Mouse (Mus musculus) kidney, adult 2 months (tissue): ENCODE results near the gene Tmem251.

Source experiments
- CTCF ChIP-seq: fragments of 200-500 bp; conservative IDR thresholded peaks from 2 replicates; pipeline ENCODE4 v1.5.1; 2011; ENCODE audit warnings: low read depth, mild to moderate bottlenecking, control low read depth, low read length, moderate library complexity, mixed read lengths; ENCODE audit not compliant: insufficient read depth, insufficient read length
- POLR2A ChIP-seq: fragments of 200-500 bp; IDR thresholded peaks from one replicate; pipeline ENCODE4 v1.6.1; 2011; ENCODE audit warnings: low read depth, low read length, control low read depth

GRCm38 (mm10) chr12:102695369-102696239, 48.0 kb upstream of the Tmem251 start:
- TF ChIP-seq POLR2A (no peak), CTCF (no peak)
